Mouse (Mus musculus) CH12.LX (cell line): ENCODE measurements around the gene Ikzf1. TPM values are rescaled to one million over a fixed set of nuclear protein-coding genes. Genes with fewer than 3 reads are reported as not detected.

ENCODE experiments used
- DNase-seq: peaks from one replicate; pipeline ENCODE4 v3.0.0-alpha.2; 2013; ENCODE audit errors: extremely low read depth
- H3K27ac ChIP-seq: 2 replicates; pipeline ENCODE4 v1.5.1; 2012; ENCODE audit warnings: low read depth, mild to moderate bottlenecking, control low read depth, moderate library complexity; ENCODE audit not compliant: insufficient read depth
- H3K27me3 ChIP-seq: replicated peaks from 2 replicates; pipeline ENCODE3; 2012; ENCODE audit warnings: inconsistent platforms
- H3K36me3 ChIP-seq, 2 experiments: replicated peaks in 1 of 2; 2 replicates each; pipeline versions ENCODE3 to v1.6.1; 2012; ENCODE audit warnings: inconsistent platforms in 1 of 2, low read length in 1 of 2, mild to moderate bottlenecking in 1 of 2, mixed read lengths in 1 of 2, moderate library complexity in 1 of 2; ENCODE audit not compliant: control insufficient read depth in 1 of 2, insufficient read depth in 1 of 2
- H3K4me1 ChIP-seq, 2 experiments: 2 replicates each; pipeline ENCODE4 v1.6.1; 2012; ENCODE audit warnings: inconsistent platforms in 1 of 2, moderate library complexity in 1 of 2; ENCODE audit not compliant: insufficient read depth in 2 of 2, control insufficient read depth in 1 of 2
- H3K4me2 ChIP-seq: 2 replicates; pipeline ENCODE4 v1.6.1; 2012; ENCODE audit warnings: low read depth, mild to moderate bottlenecking, control low read depth; ENCODE audit not compliant: poor library complexity, insufficient read depth, severe bottlenecking
- H3K4me3 ChIP-seq, 3 experiments: fragments of 150-350 bp in 1 of 3; sonication (generic) in 1 of 3; replicated peaks in 1 of 3; 2 replicates each; pipeline versions ENCODE3 to v1.5.1; 2011 to 2012; ENCODE audit warnings: low read depth in 2 of 3, low read length in 2 of 3, mild to moderate bottlenecking in 2 of 3, moderate library complexity in 2 of 3, control low read depth in 1 of 3, improper control_type of control experiment in 1 of 3, inconsistent platforms in 1 of 3, mixed read lengths in 1 of 3; ENCODE audit not compliant: poor library complexity in 1 of 3
- H3K79me2 ChIP-seq: replicated peaks from 2 replicates; pipeline ENCODE4 v1.6.1; 2012; ENCODE audit warnings: mild to moderate bottlenecking, moderate library complexity; ENCODE audit not compliant: control insufficient read depth, poor library complexity, insufficient read depth, severe bottlenecking; ENCODE audit errors: extremely low read depth
- H3K9ac ChIP-seq: 2 replicates; pipeline ENCODE4 v1.6.1; 2012; ENCODE audit warnings: low read depth, mild to moderate bottlenecking, control low read depth, moderate library complexity; ENCODE audit not compliant: insufficient read depth
- H3K9me3 ChIP-seq: replicated peaks from 2 replicates; pipeline ENCODE3; 2012; ENCODE audit warnings: low read length, inconsistent platforms, mixed read lengths
- BHLHE40 ChIP-seq: IDR thresholded peaks from 2 replicates; pipeline ENCODE4 v1.6.1; 2011; ENCODE audit warnings: mild to moderate bottlenecking, low read depth, low read length, improper control_type of control experiment
- CHD2 ChIP-seq: IDR thresholded peaks from 2 replicates; pipeline ENCODE4 v1.6.1; 2011; ENCODE audit warnings: low read length, improper control_type of control experiment
- CTCF ChIP-seq, 2 experiments: IDR thresholded peaks in 1 of 2; conservative IDR thresholded peaks in 1 of 2; 2 replicates each; pipeline ENCODE4 v1.5.1; 2011 to 2012; ENCODE audit warnings: low read depth in 2 of 2, low read length in 2 of 2, improper control_type of control experiment in 1 of 2, inconsistent platforms in 1 of 2, mild to moderate bottlenecking in 1 of 2, moderate library complexity in 1 of 2
- ELF1 ChIP-seq: IDR thresholded peaks from 2 replicates; pipeline ENCODE4 v1.6.1; 2014; ENCODE audit warnings: low read depth, mild to moderate bottlenecking, inconsistent platforms, low read length, improper control_type of control experiment
- EP300 ChIP-seq: IDR thresholded peaks from 2 replicates; pipeline ENCODE4 v1.6.1; 2011; ENCODE audit warnings: low read length, improper control_type of control experiment
- ETS1 ChIP-seq: conservative IDR thresholded peaks from 2 replicates; pipeline ENCODE4 v1.6.1; 2012; ENCODE audit warnings: low read depth, mild to moderate bottlenecking, inconsistent platforms, low read length, improper control_type of control experiment, moderate library complexity
- IRF4 ChIP-seq: IDR thresholded peaks from 2 replicates; pipeline ENCODE4 v1.6.1; 2014; ENCODE audit warnings: low read depth, mild to moderate bottlenecking, inconsistent platforms, low read length, improper control_type of control experiment
- MEF2A ChIP-seq: IDR thresholded peaks from 2 replicates; pipeline ENCODE4 v1.6.1; 2014; ENCODE audit warnings: low read depth, mild to moderate bottlenecking, inconsistent platforms, low read length, improper control_type of control experiment, borderline replicate concordance
- NRF1 ChIP-seq: IDR thresholded peaks from 2 replicates; pipeline ENCODE4 v1.6.1; 2014; ENCODE audit warnings: low read depth, mild to moderate bottlenecking, inconsistent platforms, low read length, improper control_type of control experiment, moderate library complexity
- POLR2A ChIP-seq: IDR thresholded peaks from 2 replicates; pipeline ENCODE4 v1.6.1; 2011; ENCODE audit warnings: low read depth, mild to moderate bottlenecking, improper control_type of control experiment, low read length
- TBP ChIP-seq: conservative IDR thresholded peaks from 2 replicates; pipeline ENCODE4 v1.6.1; 2011; ENCODE audit warnings: low read depth, low read length, improper control_type of control experiment
- dilution Hi-C: fragments of 300-500 bp; cut with MboI; formaldehyde crosslinking; loops from 2 replicates; pipeline ENCODE4 v1.14.3; 2020; ENCODE audit warnings: low sequenced_read_pairs; ENCODE audit not compliant: extremely low pct_unique_long_range_greater_than_20kb, extremely low pct_ligation_motif_present
- in situ Hi-C: fragments of 300-500 bp; cut with MboI; formaldehyde crosslinking; loops from 3 replicates; pipeline ENCODE4 v1.14.3; 2019; ENCODE audit warnings: low sequenced_read_pairs, low pct_ligation_motif_present, low pct_unique_long_range_greater_than_20kb, mixed read lengths
- polyA plus RNA-seq: library from polyadenylated mRNA; unstranded; fragments of >175 nt; gene quantifications from 2 replicates; pipeline ENCODE4 v1.2.1, GENCODE M21; 2012; ENCODE audit warnings: low read depth; ENCODE audit not compliant: insufficient read length
- total RNA-seq, 2 experiments: library from RNA; depleted of rRNA; stranded (reverse); fragments of 300-350 nt in 1 of 2; fragments of >200 nt in 1 of 2; gene quantifications; 2 replicates each; pipeline ENCODE4 v1.2.3; 2012 to 2014

The Ikzf1 gene
- total and polyA plus RNA-seq, 3 experiments, result 33.1 to 68.7 (median 51.2) TPM

DNA sequence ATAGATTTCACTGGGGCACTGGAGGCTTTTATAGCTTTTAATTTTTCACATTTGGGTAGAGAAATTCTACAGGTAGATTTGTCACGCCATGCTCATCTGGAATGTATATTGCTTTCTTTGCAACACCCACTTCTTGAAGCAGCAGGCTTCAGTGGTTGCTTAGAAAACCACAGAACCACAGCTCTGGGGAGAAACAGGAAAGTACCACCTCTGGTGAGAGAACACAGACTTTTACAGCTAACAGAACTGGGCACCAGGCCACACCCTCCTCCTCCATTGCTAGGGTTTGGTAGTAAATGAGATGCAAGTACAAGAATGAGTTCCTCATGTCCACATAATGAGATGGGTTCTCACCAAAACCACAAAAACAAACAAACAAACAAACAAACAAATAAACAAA lies 81.3 kb downstream of the Ikzf1 start:
- dilution Hi-C loops (no loop called here), in situ Hi-C loops (no loop called here)
- H3K9ac ChIP-seq, result no peak overlapping the region
- TF ChIP-seq CTCF (conservative IDR thresholded peaks at IDR 0.05 in 1 of 2, IDR thresholded peaks at IDR 0.05 in 1 of 2; ENCODE audit: low read depth in 2 of 2, low read length in 2 of 2) (no peak), IRF4 (peak; percentile 81), ETS1 (peak; percentile 70), TBP (no peak), POLR2A (peak; percentile 10; the same call in 1 of the 2 replicates), BHLHE40 (peak; percentile 68; the same call in 1 of the 2 replicates), CHD2 (no peak), EP300 (peak; percentile 88), MEF2A (0 out of 2 replicates have a peak, but pooled peaks have one; percentile 36), ELF1 (no peak)
- TF ChIP-seq, all 38 proteins: peak for 6
- DNase-seq, result peak; percentile 95
- H3K36me3 ChIP-seq, result peaks cover 46 to 74% of the 10 kb centered on the region in 2 experiments
- H3K9me3 ChIP-seq, result peaks cover 1% of the 10 kb centered on the region
- H3K27me3 ChIP-seq, result no peaks in the 10 kb centered on the region
- peaks cover 35 to 89% of the 10 kb centered on the region in 2 experiments for H3K4me1 ChIP-seq
- H3K79me2 ChIP-seq, result peaks cover 12% of the 10 kb centered on the region
- no peak overlapping the region for H3K4me3 ChIP-seq
- H3K27ac ChIP-seq, result peak overlapping the region; percentile 62; the same call in 1 of the 2 replicates
- H3K4me2 ChIP-seq, result no peak overlapping the region; the same call in 1 of the 2 replicates

DNA sequence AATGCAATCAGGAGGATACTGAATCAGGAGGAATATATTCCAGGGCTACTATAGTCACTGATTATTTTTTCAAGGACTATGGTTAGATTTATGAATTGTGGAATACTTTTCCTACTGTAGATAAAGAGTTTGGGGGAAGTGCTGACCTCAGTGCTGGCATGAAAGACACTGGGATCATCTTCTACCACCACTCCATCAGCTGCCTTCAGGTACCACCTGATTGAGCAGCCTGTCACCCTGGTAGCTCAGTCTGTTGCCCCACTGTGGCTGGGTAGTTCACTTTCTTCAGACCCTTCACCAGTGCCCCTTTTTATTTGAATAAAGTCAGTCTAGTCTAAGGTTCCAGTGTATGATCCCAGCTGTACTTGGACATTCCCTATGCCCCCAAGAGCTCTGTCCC lies 81.9 kb downstream of the Ikzf1 start:
- Histone ChIP-seq H3K4me2 (no peak overlapping the region), H3K9ac (no peak overlapping the region), H3K4me1 (peaks cover 36 to 91% of the 10 kb centered on the region in 2 experiments), H3K4me3 (no peak overlapping the region), H3K27ac (peak overlapping the region; percentile 71), H3K27me3 (no peaks in the 10 kb centered on the region), H3K79me2 (peaks cover 12% of the 10 kb centered on the region)
- no peak for DNase-seq
- in situ Hi-C loops (no loop called here), dilution Hi-C loops (no loop called here)
- no peak for TF ChIP-seq NRF1
- TF ChIP-seq, all 38 proteins: peak for 0
- peaks cover 42 to 73% of the 10 kb centered on the region in 2 experiments for H3K36me3 ChIP-seq
- H3K9me3 ChIP-seq, result peaks cover 1% of the 10 kb centered on the region

GRCm38 (mm10) chr11:11768057-11768456 lies 83.3 kb downstream of the Ikzf1 start:
- peak; percentile 64 for TF ChIP-seq ELF1
- TF ChIP-seq EP300, result 0 out of 2 replicates have a peak, but pooled peaks have one; percentile 25
- no peak for TF ChIP-seq MEF2A
- Histone ChIP-seq H3K4me1 (peaks cover 38 to 93% of the 10 kb centered on the region in 2 experiments), H3K27ac (peak overlapping the region; percentile 2; the same call in 1 of the 2 replicates), H3K36me3 (peaks cover 40 to 74% of the 10 kb centered on the region in 2 experiments), H3K79me2 (peaks cover 12% of the 10 kb centered on the region), H3K9me3 (peaks cover 1% of the 10 kb centered on the region), H3K4me2 (no peak overlapping the region), H3K9ac (no peak overlapping the region), H3K27me3 (no peaks in the 10 kb centered on the region), H3K4me3 (no peak overlapping the region)
- no peak for DNase-seq
- dilution Hi-C loops (no loop called here), in situ Hi-C loops (no loop called here)
